Mouse (Mus musculus) megakaryocyte-erythroid progenitor cell, adult 5-6 weeks (primary cell): ENCODE data around the gene Tex47. TPM values are rescaled to one million over a fixed set of nuclear protein-coding genes. Genes with fewer than 3 reads are reported as not detected.

ENCODE experiments used
- ATAC-seq: replicated peaks from 2 replicates; pipeline ENCODE4 v1.8.0; 2016; ENCODE audit warnings: mild to moderate bottlenecking, inconsistent platforms; ENCODE audit not compliant: severe bottlenecking, poor library complexity, low FRiP score, low TSS enrichment
- total RNA-seq, 2 experiments: library from RNA; stranded (forward) in 1 of 2; stranded (reverse) in 1 of 2; fragments of 200-1000, 215-1000 nt in 1 of 2; fragments of >200 nt in 1 of 2; fragmentation: Nextera tagmentation in 1 of 2; gene quantifications; 2 replicates each; pipeline ENCODE4 v1.2.3; 2014 to 2017

The Tex47 gene
- total RNA-seq (2014; fragmentation: Nextera tagmentation) (not detected in 2 replicates), total RNA-seq (2017) (not detected in 2 replicates)

GRCm38 (mm10) chr5:7303819-7304218 lies at the start of gene Tex47:
Tex47 (plus strand) TSS chr5:7304119.
- ATAC-seq, result no peak

- peak; percentile 100 for ATAC-seq
Measured at GRCm38 (mm10) chr5:7276659-7277455, 27.1 kb upstream of the Tex47 start.

GRCm38 (mm10) chr5:7284336-7284735 lies 19.6 kb upstream of the Tex47 start:
- no peak for ATAC-seq

- ATAC-seq, result no peak
Measured at GRCm38 (mm10) chr5:7302969-7303368, 950 bp upstream of the Tex47 start.

GRCm38 (mm10) chr5:7325594-7325993 lies 21.7 kb downstream of the Tex47 start:
- no peak for ATAC-seq

GRCm38 (mm10) chr5:7344145-7345010 lies 40.5 kb downstream of the Tex47 start, which contains the start of gene Zfp804b:
Zfp804b (minus strand) TSS chr5:7344756.
- no peak for ATAC-seq

- no peak for ATAC-seq
Measured at GRCm38 (mm10) chr5:7345011-7345389, 41.1 kb downstream of the Tex47 start.

Other genes starting within 250 kb of the Tex47 start
- not detected in 2 replicates for gene Zfp804b, start 40.6 kb downstream of the Tex47 start, total RNA-seq (2014; fragmentation: Nextera tagmentation)
- gene Zfp804b, start 40.6 kb downstream of the Tex47 start, total RNA-seq (2017), result not detected in 2 replicates